Mouse (Mus musculus) hindbrain, embryonic 14.5 days (tissue): ENCODE measurements around the gene Nckap1l. TPM values are rescaled to one million over a fixed set of nuclear protein-coding genes. Genes with fewer than 3 reads are reported as not detected.
A peak's percentile ranks its signal among the peaks of the same experiment; 100 is the strongest.

ENCODE experiments used
- ATAC-seq: fragments of 200-750 bp; cut with Nextera tagmentation; 2 replicates; pipeline ENCODE4 v1.8.0; 2017; ENCODE audit warnings: moderate number of reproducible peaks, mild to moderate bottlenecking, moderate TSS enrichment, moderate library complexity; ENCODE audit not compliant: low FRiP score
- DNase-seq: peaks from one replicate; pipeline ENCODE4 v3.0.0-alpha.2; 2015; ENCODE audit warnings: low spot score
- H3K27ac ChIP-seq: fragments of 300-500 bp; sonication (generic); 2 replicates; pipeline ENCODE4 v1.5.1; 2014; ENCODE audit warnings: mild to moderate bottlenecking, moderate library complexity
- H3K27me3 ChIP-seq: fragments of 300-500 bp; sonication (generic); 2 replicates; pipeline ENCODE4 v1.6.1; 2014; ENCODE audit warnings: mild to moderate bottlenecking, low read length, mixed read lengths; ENCODE audit not compliant: control insufficient read depth, insufficient read depth
- H3K36me3 ChIP-seq: fragments of 300-500 bp; sonication (generic); replicated peaks from 2 replicates; pipeline ENCODE4 v1.6.1; 2014; ENCODE audit not compliant: control insufficient read depth, insufficient read depth
- H3K4me1 ChIP-seq: fragments of 300-500 bp; sonication (generic); replicated peaks from 2 replicates; pipeline ENCODE4 v1.6.1; 2014; ENCODE audit warnings: antibody characterized with exemption, low read length, mixed read lengths; ENCODE audit not compliant: control insufficient read depth, insufficient read depth
- H3K4me2 ChIP-seq: fragments of 300-500 bp; sonication (generic); replicated peaks from 2 replicates; pipeline ENCODE4 v1.6.1; 2014; ENCODE audit warnings: mild to moderate bottlenecking, moderate library complexity
- H3K4me3 ChIP-seq: fragments of 300-500 bp; sonication (generic); replicated peaks from 2 replicates; pipeline ENCODE4 v1.5.1; 2014; ENCODE audit warnings: mild to moderate bottlenecking, low read length
- H3K9ac ChIP-seq: fragments of 300-500 bp; sonication (generic); 2 replicates; pipeline ENCODE4 v1.6.1; 2014
- H3K9me3 ChIP-seq: fragments of 300-500 bp; sonication (generic); 2 replicates; pipeline ENCODE4 v1.6.1; 2016; ENCODE audit warnings: low read length; ENCODE audit not compliant: control insufficient read depth
- WGBS: fragments of 180-500 bp; shearing (Covaris S2); extraction: QIAGEN DNeasy Blood & Tissue Kit; methylation state at CpG from one replicate; pipeline ENCODE4 v1.1.7; 2014; 5-methylcytosine and 5-hydroxymethylcytosine counted together
- polyA plus RNA-seq: library from polyadenylated mRNA; unstranded; fragments of >200 nt; fragmentation: Nextera tagmentation; extraction: Ambion mirVana; gene quantifications from 2 replicates; pipeline ENCODE4 v1.2.1, GENCODE M21; 2014

The Nckap1l gene
- polyA plus RNA-seq, 1 experiment from 2014 or later = 2.0 TPM

DNA sequence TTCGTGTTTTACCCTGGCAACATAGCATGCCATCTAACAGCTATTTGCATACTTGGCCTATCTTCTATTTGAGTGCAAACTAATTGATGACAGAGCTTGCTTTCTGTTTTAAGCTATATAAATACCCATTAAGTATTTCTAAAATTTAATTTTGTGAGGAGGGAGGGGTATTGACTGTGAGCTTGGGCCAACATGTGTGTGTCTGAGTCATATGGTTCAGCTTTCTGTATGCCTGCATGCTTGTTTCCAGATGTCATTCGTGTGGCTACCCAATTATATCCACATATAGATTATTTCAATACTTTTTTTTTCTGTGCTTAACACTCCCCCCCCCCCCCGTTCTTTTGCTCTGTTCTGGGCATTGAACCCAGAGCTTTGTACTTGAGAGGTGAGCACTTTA, 18.7 kb downstream of the Nckap1l start:
- WGBS = 63% methylated on average over 3 of the region's 3 CpGs

GRCm38 (mm10) chr15:103473182-103473581, 19.6 kb downstream of the Nckap1l start:
- Histone ChIP-seq H3K9me3 (no peaks in the 10 kb centered on the region), H3K4me3 (no peak overlapping the region), H3K36me3 (no peaks in the 10 kb centered on the region), H3K4me1 (no peaks in the 10 kb centered on the region), H3K4me2 (no peak overlapping the region), H3K27me3 (no peaks in the 10 kb centered on the region), H3K27ac (no peak overlapping the region), H3K9ac (no peak overlapping the region)
- WGBS = 88% methylated on average over 7 of the region's 7 CpGs
- ATAC-seq = no peak
- DNase-seq = no peak

More for the DNA sequence above, 18.7 kb downstream of the Nckap1l start:
- Histone ChIP-seq H3K4me3 (no peak overlapping the region), H3K36me3 (no peaks in the 10 kb centered on the region), H3K4me2 (no peak overlapping the region), H3K4me1 (no peaks in the 10 kb centered on the region), H3K27ac (no peak overlapping the region), H3K27me3 (no peaks in the 10 kb centered on the region), H3K9me3 (no peaks in the 10 kb centered on the region), H3K9ac (no peak overlapping the region)
- no peak for ATAC-seq
- DNase-seq = no peak

- no peaks in the 10 kb centered on the region for H3K4me1 ChIP-seq
- WGBS = 93% methylated on average over 5 of the region's 5 CpGs
Observed at GRCm38 (mm10) chr15:103473769-103474168, 20.2 kb downstream of the Nckap1l start.

GRCm38 (mm10) chr15:103479080-103479606, 25.5 kb downstream of the Nckap1l start:
- no peak overlapping the region for H3K4me2 ChIP-seq
- no peak overlapping the region for H3K4me3 ChIP-seq
- WGBS = 82% methylated on average over 1 of the region's 1 CpGs
- ATAC-seq (no peak), DNase-seq (no peak)
- no peak overlapping the region for H3K27ac ChIP-seq
- H3K27me3 ChIP-seq = no peaks in the 10 kb centered on the region
- H3K36me3 ChIP-seq = no peaks in the 10 kb centered on the region
- H3K4me1 ChIP-seq = 0 out of 2 replicates have a peak, but pooled peaks cover under 1% of the 10 kb centered on the region
- no peak overlapping the region for H3K9ac ChIP-seq
- H3K9me3 ChIP-seq = no peaks in the 10 kb centered on the region

More at GRCm38 (mm10) chr15:103473769-103474168, 20.2 kb downstream of the Nckap1l start:
- ATAC-seq = no peak
- Histone ChIP-seq H3K27ac (no peak overlapping the region), H3K4me3 (no peak overlapping the region), H3K27me3 (no peaks in the 10 kb centered on the region), H3K9me3 (no peaks in the 10 kb centered on the region), H3K9ac (no peak overlapping the region), H3K4me2 (no peak overlapping the region), H3K36me3 (no peaks in the 10 kb centered on the region)
- DNase-seq = no peak

GRCm38 (mm10) chr15:103480129-103480528, 26.5 kb downstream of the Nckap1l start:
- H3K36me3 ChIP-seq = no peaks in the 10 kb centered on the region
- H3K27ac ChIP-seq = no peak overlapping the region
- ATAC-seq = no peak
- peaks cover 10% of the 10 kb centered on the region for H3K4me1 ChIP-seq
- no peak overlapping the region for H3K9ac ChIP-seq
- no peak overlapping the region for H3K4me3 ChIP-seq
- H3K27me3 ChIP-seq = no peaks in the 10 kb centered on the region
- no peak overlapping the region for H3K4me2 ChIP-seq
- 90% methylated on average over 2 of the region's 2 CpGs for WGBS
- no peaks in the 10 kb centered on the region for H3K9me3 ChIP-seq
- DNase-seq = no peak

DNA sequence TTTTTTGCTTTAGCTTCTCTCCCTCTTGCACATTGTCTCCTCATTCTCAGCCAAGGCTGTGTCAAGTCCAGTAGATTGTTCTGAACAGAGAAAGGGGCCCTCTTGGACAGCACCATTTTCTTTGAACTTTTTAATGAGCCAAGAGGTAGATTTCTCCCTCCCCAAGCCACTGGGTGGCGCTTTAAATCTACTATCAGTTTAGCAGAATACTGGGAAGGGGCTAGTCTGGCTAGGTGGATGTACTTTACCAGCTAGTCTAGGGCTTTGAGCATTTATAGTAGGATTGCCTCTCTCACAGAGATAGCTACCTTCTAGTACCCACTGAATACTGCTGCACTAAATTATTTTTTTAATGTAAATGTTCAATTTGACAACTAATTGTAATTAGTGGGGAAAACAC, 28.9 kb downstream of the Nckap1l start:
- peak; percentile 77; the same call in 1 of the 2 replicates for ATAC-seq
- WGBS = 0% methylated on average over 1 of the region's 1 CpGs
- DNase-seq = peak; percentile 79

GRCm38 (mm10) chr15:103484490-103484889, 30.9 kb downstream of the Nckap1l start:
- WGBS = 31% methylated on average over 2 of the region's 2 CpGs
- Histone ChIP-seq H3K27ac (no peak overlapping the region), H3K4me2 (no peak overlapping the region), H3K4me3 (no peak overlapping the region), H3K9ac (no peak overlapping the region), H3K4me1 (peaks cover 13% of the 10 kb centered on the region), H3K27me3 (no peaks in the 10 kb centered on the region), H3K9me3 (no peaks in the 10 kb centered on the region), H3K36me3 (no peaks in the 10 kb centered on the region)
- DNase-seq (no peak), ATAC-seq (no peak)

More for the DNA sequence above, 28.9 kb downstream of the Nckap1l start:
- no peak overlapping the region for H3K27ac ChIP-seq
- H3K4me2 ChIP-seq = no peak overlapping the region
- H3K27me3 ChIP-seq = no peaks in the 10 kb centered on the region
- H3K4me1 ChIP-seq = peaks cover 13% of the 10 kb centered on the region
- no peak overlapping the region for H3K4me3 ChIP-seq
- no peaks in the 10 kb centered on the region for H3K9me3 ChIP-seq
- H3K9ac ChIP-seq = no peak overlapping the region
- H3K36me3 ChIP-seq = no peaks in the 10 kb centered on the region

GRCm38 (mm10) chr15:103485106-103485505, 31.5 kb downstream of the Nckap1l start:
- no peaks in the 10 kb centered on the region for H3K27me3 ChIP-seq
- ATAC-seq = no peak
- no peak for DNase-seq
- WGBS = 45% methylated on average over 3 of the region's 3 CpGs
- H3K4me1 ChIP-seq = peaks cover 13% of the 10 kb centered on the region
- 0 out of 2 replicates have a peak overlapping the region, but pooled peaks have one; percentile 12 for H3K27ac ChIP-seq
- no peak overlapping the region for H3K4me2 ChIP-seq
- H3K9me3 ChIP-seq = no peaks in the 10 kb centered on the region
- no peak overlapping the region for H3K9ac ChIP-seq
- no peak overlapping the region for H3K4me3 ChIP-seq
- no peaks in the 10 kb centered on the region for H3K36me3 ChIP-seq

DNA sequence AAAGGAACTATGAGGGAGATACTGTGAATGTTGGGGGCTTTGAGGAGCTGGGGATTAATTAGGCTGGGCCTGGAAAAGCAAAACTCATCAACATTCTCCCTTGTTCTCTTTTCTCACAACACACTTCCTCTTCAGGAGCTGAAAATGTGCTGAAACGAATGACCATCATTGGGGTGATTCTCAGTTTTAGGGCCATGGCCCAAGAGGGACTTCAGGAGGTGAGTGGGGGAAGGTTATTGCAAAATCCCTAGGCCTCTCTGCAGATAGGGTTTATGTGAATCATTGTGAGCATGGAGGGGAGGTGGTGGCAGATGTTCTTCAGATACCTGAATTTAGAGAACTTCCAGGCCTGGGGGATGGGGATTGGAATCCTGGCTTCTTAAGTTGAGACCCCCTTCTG, 33.1 kb downstream of the Nckap1l start:
- ATAC-seq (no peak), DNase-seq (no peak)
- no peaks in the 10 kb centered on the region for H3K36me3 ChIP-seq
- H3K4me2 ChIP-seq = no peak overlapping the region
- peaks cover 13% of the 10 kb centered on the region for H3K4me1 ChIP-seq
- no peak overlapping the region for H3K9ac ChIP-seq
- no peak overlapping the region for H3K27ac ChIP-seq
- no peaks in the 10 kb centered on the region for H3K9me3 ChIP-seq
- WGBS = 77% methylated on average over 1 of the region's 1 CpGs
- no peak overlapping the region for H3K4me3 ChIP-seq
- H3K27me3 ChIP-seq = no peaks in the 10 kb centered on the region

DNA sequence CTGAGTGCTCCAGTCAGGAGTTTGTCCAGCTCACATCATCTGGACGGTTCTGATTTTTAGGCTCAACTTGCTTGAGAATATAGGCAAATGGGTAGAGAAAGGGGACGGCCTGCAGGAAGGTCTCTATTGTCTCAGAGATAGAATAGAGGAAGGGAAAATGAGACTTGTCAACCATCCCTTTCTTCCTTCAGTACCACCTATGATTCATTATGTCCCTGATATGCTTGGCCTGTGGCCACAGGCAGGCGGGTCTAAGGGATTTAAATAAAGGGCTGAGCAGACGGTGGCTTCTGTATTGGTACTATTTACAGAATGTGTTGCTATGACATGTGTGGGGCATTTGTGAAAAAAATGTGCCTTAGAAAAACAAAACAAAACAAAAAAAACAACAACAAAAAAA, 34.7 kb downstream of the Nckap1l start:
- no peaks in the 10 kb centered on the region for H3K27me3 ChIP-seq
- no peaks in the 10 kb centered on the region for H3K9me3 ChIP-seq
- WGBS = 43% methylated on average over 4 of the region's 4 CpGs
- peaks cover 13% of the 10 kb centered on the region for H3K4me1 ChIP-seq
- no peak overlapping the region for H3K4me2 ChIP-seq
- ATAC-seq = no peak
- no peaks in the 10 kb centered on the region for H3K36me3 ChIP-seq
- H3K4me3 ChIP-seq = no peak overlapping the region
- no peak overlapping the region for H3K27ac ChIP-seq
- no peak overlapping the region for H3K9ac ChIP-seq
- DNase-seq = no peak
